Mouse (Mus musculus) forebrain, postnatal 0 days (tissue): Measurements from ENCODE around the gene Prkca. TPM values are rescaled to one million over a fixed set of nuclear protein-coding genes. Genes with fewer than 3 reads are reported as not detected.

ENCODE experiments used
- ATAC-seq: fragments of 200-750 bp; cut with Nextera tagmentation; 2 replicates; pipeline ENCODE4 v1.8.0; 2017; ENCODE audit warnings: mild to moderate bottlenecking, moderate library complexity
- DNase-seq: peaks from one replicate; pipeline ENCODE4 v3.0.0-alpha.2; 2015
- H3K27ac ChIP-seq: fragments of 300-500 bp; sonication (generic); 2 replicates; pipeline ENCODE4 v1.5.1; 2014; ENCODE audit warnings: low read depth, mild to moderate bottlenecking, antibody characterized with exemption, low read length, moderate library complexity, mixed read lengths
- H3K27me3 ChIP-seq: fragments of 300-500 bp; sonication (generic); 2 replicates; pipeline ENCODE4 v1.6.1; 2014; ENCODE audit warnings: mild to moderate bottlenecking, low read length, mixed read lengths; ENCODE audit not compliant: insufficient read depth
- H3K36me3 ChIP-seq: fragments of 300-500 bp; sonication (generic); 2 replicates; pipeline ENCODE4 v1.6.1; 2014; ENCODE audit warnings: mild to moderate bottlenecking, moderate library complexity; ENCODE audit not compliant: insufficient read depth
- H3K4me1 ChIP-seq: fragments of 300-500 bp; sonication (generic); 2 replicates; pipeline ENCODE4 v1.6.1; 2014; ENCODE audit warnings: antibody characterized with exemption; ENCODE audit not compliant: insufficient read depth
- H3K4me2 ChIP-seq: fragments of 300-500 bp; sonication (generic); 2 replicates; pipeline ENCODE4 v1.6.1; 2014; ENCODE audit warnings: low read depth, mild to moderate bottlenecking, moderate library complexity
- H3K4me3 ChIP-seq: fragments of 300-500 bp; sonication (generic); 2 replicates; pipeline ENCODE4 v1.5.1; 2014; ENCODE audit warnings: low read depth, low read length, mixed read lengths
- H3K9ac ChIP-seq: fragments of 300-500 bp; sonication (generic); 2 replicates; pipeline ENCODE4 v1.6.1; 2014; ENCODE audit warnings: mild to moderate bottlenecking
- H3K9me3 ChIP-seq: fragments of 300-500 bp; sonication (generic); 2 replicates; pipeline ENCODE4 v1.6.1; 2016; ENCODE audit warnings: low read length
- CTCF ChIP-seq: sonication (generic); IDR thresholded peaks from 2 replicates; pipeline ENCODE4 v1.5.1; 2016; ENCODE audit warnings: antibody characterized with exemption, control low read depth, low read depth
- WGBS: fragments of 180-500 bp; shearing (Covaris S2); extraction: QIAGEN DNeasy Blood & Tissue Kit; methylation state at CpG from one replicate; pipeline ENCODE4 v1.1.7; 2014; 5-methylcytosine and 5-hydroxymethylcytosine counted together
- polyA plus RNA-seq: library from polyadenylated mRNA; unstranded; fragments of >200 nt; fragmentation: Nextera tagmentation; extraction: Ambion mirVana; gene quantifications from 2 replicates; pipeline ENCODE4 v1.2.1, GENCODE M21; 2015
- total RNA-seq: library from RNA; depleted of rRNA; stranded (reverse); fragments of >200 nt; gene quantifications from 2 replicates; pipeline ENCODE4 v1.2.3, GENCODE M21; 2014

Prkca gene
- total and polyA plus RNA-seq, 2 experiments from 2014 or later: 5.0 to 30.0 TPM

GRCm38 (mm10) chr11:108118814-108119213 is 224.9 kb downstream of the Prkca start:
- H3K9ac ChIP-seq: no peak overlapping the region
- no peaks in the 10 kb centered on the region for H3K4me1 ChIP-seq
- 83% methylated on average over 2 of the region's 2 CpGs for WGBS
- H3K4me3 ChIP-seq: no peak overlapping the region
- no peak for ATAC-seq
- H3K4me2 ChIP-seq: no peak overlapping the region
- no peaks in the 10 kb centered on the region for H3K27me3 ChIP-seq
- no peak overlapping the region for H3K27ac ChIP-seq
- no peaks in the 10 kb centered on the region for H3K36me3 ChIP-seq
- no peak for DNase-seq
- no peaks in the 10 kb centered on the region for H3K9me3 ChIP-seq
- TF ChIP-seq CTCF: no peak

GRCm38 (mm10) chr11:108118221-108118620 is 225.5 kb downstream of the Prkca start:
- no peaks in the 10 kb centered on the region for H3K4me1 ChIP-seq
- DNase-seq: no peak

GRCm38 (mm10) chr11:108117360-108118050 is 226.2 kb downstream of the Prkca start:
- H3K27me3 ChIP-seq: no peaks in the 10 kb centered on the region
- DNase-seq: no peak
- no peak overlapping the region for H3K27ac ChIP-seq
- no peaks in the 10 kb centered on the region for H3K9me3 ChIP-seq
- H3K4me2 ChIP-seq: no peak overlapping the region
- no peaks in the 10 kb centered on the region for H3K36me3 ChIP-seq
- no peaks in the 10 kb centered on the region for H3K4me1 ChIP-seq
- WGBS: 76% methylated on average over 10 of the region's 10 CpGs
- no peak for ATAC-seq
- TF ChIP-seq CTCF: no peak
- no peak overlapping the region for H3K4me3 ChIP-seq
- H3K9ac ChIP-seq: no peak overlapping the region

More at GRCm38 (mm10) chr11:108118221-108118620, 225.5 kb downstream of the Prkca start:
- no peak for TF ChIP-seq CTCF
- no peak overlapping the region for H3K4me3 ChIP-seq
- no peak overlapping the region for H3K27ac ChIP-seq
- no peak overlapping the region for H3K9ac ChIP-seq
- WGBS: 97% methylated on average over 5 of the region's 5 CpGs
- no peaks in the 10 kb centered on the region for H3K9me3 ChIP-seq
- no peaks in the 10 kb centered on the region for H3K36me3 ChIP-seq
- no peak for ATAC-seq
- H3K4me2 ChIP-seq: no peak overlapping the region
- H3K27me3 ChIP-seq: no peaks in the 10 kb centered on the region

GRCm38 (mm10) chr11:108114091-108114490 is 229.6 kb downstream of the Prkca start:
- H3K36me3 ChIP-seq: no peaks in the 10 kb centered on the region
- H3K4me2 ChIP-seq: no peak overlapping the region
- no peak for TF ChIP-seq CTCF
- WGBS: 94% methylated on average over 3 of the region's 3 CpGs
- DNase-seq: no peak
- no peaks in the 10 kb centered on the region for H3K4me1 ChIP-seq
- no peaks in the 10 kb centered on the region for H3K9me3 ChIP-seq
- H3K27ac ChIP-seq: no peak overlapping the region
- ATAC-seq: no peak
- no peaks in the 10 kb centered on the region for H3K27me3 ChIP-seq
- H3K4me3 ChIP-seq: no peak overlapping the region
- H3K9ac ChIP-seq: no peak overlapping the region

GRCm38 (mm10) chr11:108112437-108112836 is 231.3 kb downstream of the Prkca start:
- Histone ChIP-seq H3K4me2 (no peak overlapping the region), H3K36me3 (no peaks in the 10 kb centered on the region), H3K27ac (no peak overlapping the region), H3K4me3 (no peak overlapping the region), H3K9me3 (no peaks in the 10 kb centered on the region), H3K9ac (no peak overlapping the region), H3K27me3 (no peaks in the 10 kb centered on the region), H3K4me1 (no peaks in the 10 kb centered on the region)
- ATAC-seq: no peak
- TF ChIP-seq CTCF: no peak
- DNase-seq: no peak
- WGBS: 66% methylated on average over 3 of the region's 3 CpGs

- H3K4me3 ChIP-seq: no peak overlapping the region
- no peaks in the 10 kb centered on the region for H3K9me3 ChIP-seq
- H3K4me2 ChIP-seq: no peak overlapping the region
- H3K4me1 ChIP-seq: no peaks in the 10 kb centered on the region
- no peak overlapping the region for H3K9ac ChIP-seq
- ATAC-seq (no peak), DNase-seq (no peak)
- TF ChIP-seq CTCF: no peak
- 90% methylated on average over 6 of the region's 6 CpGs for WGBS
- H3K27me3 ChIP-seq: no peaks in the 10 kb centered on the region
- no peaks in the 10 kb centered on the region for H3K36me3 ChIP-seq
- no peak overlapping the region for H3K27ac ChIP-seq
Measured at GRCm38 (mm10) chr11:108104085-108104484, 239.6 kb downstream of the Prkca start.

GRCm38 (mm10) chr11:108101280-108101950 is 242.3 kb downstream of the Prkca start:
- TF ChIP-seq CTCF: no peak

More at GRCm38 (mm10) chr11:108101280-108101950, 242.3 kb downstream of the Prkca start:
- no peak for DNase-seq
- no peaks in the 10 kb centered on the region for H3K4me1 ChIP-seq
- no peak for ATAC-seq
- H3K4me2 ChIP-seq: no peak overlapping the region
- H3K4me3 ChIP-seq: no peak overlapping the region
- H3K27ac ChIP-seq: no peak overlapping the region
- 79% methylated on average over 8 of the region's 8 CpGs for WGBS
- no peaks in the 10 kb centered on the region for H3K36me3 ChIP-seq
- H3K27me3 ChIP-seq: no peaks in the 10 kb centered on the region
- H3K9ac ChIP-seq: no peak overlapping the region
- H3K9me3 ChIP-seq: no peaks in the 10 kb centered on the region
